Mouse (Mus musculus) adipocyte (in vitro differentiated cells): ENCODE measurements around the gene Pafah2.

ENCODE experiments used
- DNase-seq: peaks from one replicate; pipeline ENCODE4 v3.0.0-alpha.2; 2016; ENCODE audit warnings: low spot score

Pafah2 gene

GRCm38 (mm10) chr4:134395977-134396825, at the start of gene Pafah2:
TSS of gene Pafah2 (plus strand) at chr4:134396320.
- peak; percentile 97 for DNase-seq

DNA sequence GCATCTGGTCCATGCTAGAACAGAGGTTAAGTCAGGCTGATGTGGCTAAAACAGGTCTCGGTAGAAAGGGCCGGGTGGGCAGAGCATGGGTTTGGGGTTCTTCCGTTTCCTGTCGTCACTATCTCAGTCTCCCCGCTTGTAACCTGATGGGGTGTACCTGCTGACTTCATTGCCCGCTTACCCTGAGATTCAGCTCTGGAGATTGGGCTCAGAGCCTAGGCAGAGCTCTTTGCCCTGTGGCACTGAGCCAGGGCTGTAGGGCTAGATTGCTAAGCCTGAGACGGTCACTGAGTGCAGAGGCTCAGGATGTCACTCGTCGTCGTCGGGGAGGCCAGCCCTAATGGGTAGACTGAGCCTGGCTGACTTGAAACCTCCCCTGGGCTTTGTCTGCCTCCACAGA, 48.0 kb upstream of the Pafah2 start:
- DNase-seq, result peak; percentile 7

GRCm38 (mm10) chr4:134348545-134348944, 47.6 kb upstream of the Pafah2 start:
- DNase-seq, result no peak

DNA sequence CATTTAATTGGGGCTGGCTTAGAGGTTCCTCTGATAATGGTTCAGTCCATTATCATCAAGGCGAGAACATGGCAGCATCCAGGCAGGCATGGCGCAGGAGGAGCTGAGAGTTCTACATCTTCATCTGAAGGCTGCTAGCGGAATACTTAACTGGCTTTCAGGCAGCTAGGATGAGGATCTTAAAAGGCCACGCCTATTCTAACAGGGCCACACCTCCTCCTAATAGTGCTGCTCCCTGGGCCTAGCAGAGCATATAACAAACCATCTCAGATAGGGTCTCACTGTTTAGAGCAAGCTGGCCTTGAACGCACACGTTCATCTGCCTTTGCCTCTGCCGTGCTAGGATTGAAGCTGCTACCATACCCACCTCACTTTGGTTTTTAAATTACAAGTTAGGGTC, 46.3 kb upstream of the Pafah2 start:
- no peak for DNase-seq

DNA sequence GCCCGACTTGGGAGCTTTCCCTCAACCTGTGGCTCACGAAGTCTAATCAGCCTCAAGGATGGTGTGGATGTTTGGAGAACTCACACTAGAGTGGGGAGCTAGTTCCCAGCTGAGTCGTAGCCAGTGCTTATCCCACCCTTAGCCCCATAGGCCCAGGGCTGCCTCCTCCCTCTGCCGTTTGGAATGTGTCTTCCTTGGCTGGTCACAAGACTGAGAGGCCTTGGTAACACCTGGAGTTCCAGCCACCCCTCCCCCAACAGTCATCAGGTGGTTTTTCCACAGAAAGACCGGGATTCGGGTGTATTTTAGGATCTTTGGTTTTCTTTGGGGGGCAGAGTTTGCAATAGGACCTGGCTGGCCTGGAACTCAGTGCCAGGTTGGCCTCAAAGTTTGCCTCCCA, 45.5 kb upstream of the Pafah2 start:
- no peak for DNase-seq

- DNase-seq, result no peak
These were observed 44.5 kb upstream of the Pafah2 start for GRCm38 (mm10) chr4:134351329-134352260.

- no peak for DNase-seq
These were observed 43.8 kb upstream of the Pafah2 start for GRCm38 (mm10) chr4:134352261-134352707.

DNA sequence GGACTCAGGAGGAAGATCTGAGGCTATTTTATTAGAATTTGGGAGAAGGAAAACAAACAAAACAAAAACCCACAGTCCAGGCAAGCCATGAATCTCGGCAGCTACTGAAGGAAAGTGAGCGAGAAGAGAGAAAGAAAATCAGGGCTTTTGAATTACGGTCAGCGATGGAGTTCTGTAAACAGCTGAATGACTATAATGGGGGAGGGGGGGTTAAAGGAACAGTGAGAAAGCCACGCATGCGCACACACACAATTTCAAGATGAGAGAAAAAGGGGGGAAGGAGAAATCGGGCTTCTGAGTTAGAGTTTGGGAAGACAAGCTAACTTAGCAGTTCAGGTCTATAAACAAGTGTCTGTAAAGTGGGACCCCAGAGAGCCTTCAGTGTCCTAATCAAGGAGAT, 43.2 kb upstream of the Pafah2 start:
- no peak for DNase-seq

GRCm38 (mm10) chr4:134353527-134354409, 42.4 kb upstream of the Pafah2 start:
- peak; percentile 8 for DNase-seq

GRCm38 (mm10) chr4:134355841-134356452, 40.2 kb upstream of the Pafah2 start:
- peak; percentile 47 for DNase-seq

GRCm38 (mm10) chr4:134356591-134357460, 39.3 kb upstream of the Pafah2 start:
- DNase-seq, result peak; percentile 71

DNA sequence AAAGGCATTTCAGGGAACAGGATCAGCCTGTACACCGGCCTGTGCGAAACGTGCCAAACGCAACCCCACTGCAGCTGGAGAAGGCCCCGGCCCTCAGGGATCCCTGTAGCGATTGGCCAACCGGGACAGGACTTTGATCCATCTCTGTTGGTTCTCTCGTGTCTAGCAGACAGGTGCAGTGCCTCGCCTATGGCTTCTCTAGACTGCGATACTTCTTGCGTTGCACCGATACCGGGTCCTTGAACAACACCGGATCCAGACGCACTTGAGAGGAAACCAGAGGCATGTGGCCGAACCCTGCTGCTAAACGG, 38.7 kb upstream of the Pafah2 start:
- DNase-seq, result no peak

- DNase-seq, result no peak
These were observed 36.5 kb upstream of the Pafah2 start for GRCm38 (mm10) chr4:134359649-134360048.

DNA sequence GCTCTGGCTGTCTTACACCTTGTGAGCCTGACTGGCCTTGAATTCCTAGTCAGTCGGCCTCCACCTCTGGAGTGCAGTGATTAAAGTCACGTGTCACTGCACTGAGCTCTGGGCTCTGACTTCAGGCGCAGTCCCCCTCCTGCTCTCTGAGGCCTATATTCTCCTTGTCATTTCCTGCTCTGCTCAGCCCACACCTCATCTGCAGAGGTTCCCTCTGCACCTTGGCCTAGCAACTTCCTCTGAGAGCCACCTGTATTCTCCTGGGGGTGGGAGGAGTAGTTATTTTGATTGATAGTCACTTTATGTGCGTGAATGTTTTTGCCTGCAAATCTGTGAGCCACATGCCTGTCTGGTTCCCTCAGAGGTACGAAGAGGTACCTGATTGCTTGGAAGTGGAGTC, 34.9 kb upstream of the Pafah2 start:
- DNase-seq, result no peak

DNA sequence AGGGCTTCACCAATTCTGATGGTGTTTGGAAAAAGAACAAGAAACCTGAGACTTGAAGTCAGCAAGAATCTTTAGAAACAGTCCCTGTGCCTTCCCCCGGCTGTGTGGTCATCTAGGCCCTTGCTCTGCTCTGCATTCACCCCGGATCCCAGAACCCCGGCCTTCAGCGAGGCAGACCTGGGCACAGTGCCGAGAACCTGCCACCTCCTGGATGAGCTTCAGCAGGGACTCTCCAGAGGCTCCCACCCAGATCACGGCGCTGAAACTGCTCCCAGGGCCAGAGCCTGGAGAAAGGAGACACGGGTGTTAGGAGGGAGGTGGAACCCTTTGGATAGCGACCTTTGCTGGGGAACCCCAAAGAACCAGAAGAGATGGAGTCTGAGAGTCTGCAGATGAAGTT, 34.0 kb upstream of the Pafah2 start:
- no peak for DNase-seq

DNA sequence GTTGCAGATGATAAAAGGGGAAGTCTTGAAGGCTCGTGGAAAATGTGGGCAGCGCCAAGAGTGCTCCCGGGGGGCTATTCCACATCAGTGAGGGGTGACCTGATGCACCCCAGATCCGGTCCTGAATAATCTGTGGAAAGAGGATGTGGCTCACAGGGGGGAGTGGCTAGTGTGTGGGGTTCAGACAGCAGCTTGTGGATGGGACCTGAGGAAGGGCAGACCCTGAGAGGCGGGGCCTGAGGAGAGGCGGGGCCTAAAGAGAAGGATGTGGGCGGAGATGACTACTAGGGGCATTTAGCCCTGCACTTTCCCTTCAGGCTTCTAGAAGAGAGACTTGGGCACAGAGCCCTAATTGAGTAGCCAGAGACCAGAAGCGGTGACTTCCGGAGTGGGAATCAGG, 33.5 kb upstream of the Pafah2 start:
- DNase-seq, result no peak

GRCm38 (mm10) chr4:134365280-134365679, 30.8 kb upstream of the Pafah2 start:
- DNase-seq, result no peak

- DNase-seq, result no peak
These were observed 25.4 kb upstream of the Pafah2 start for GRCm38 (mm10) chr4:134370649-134371221.

DNA sequence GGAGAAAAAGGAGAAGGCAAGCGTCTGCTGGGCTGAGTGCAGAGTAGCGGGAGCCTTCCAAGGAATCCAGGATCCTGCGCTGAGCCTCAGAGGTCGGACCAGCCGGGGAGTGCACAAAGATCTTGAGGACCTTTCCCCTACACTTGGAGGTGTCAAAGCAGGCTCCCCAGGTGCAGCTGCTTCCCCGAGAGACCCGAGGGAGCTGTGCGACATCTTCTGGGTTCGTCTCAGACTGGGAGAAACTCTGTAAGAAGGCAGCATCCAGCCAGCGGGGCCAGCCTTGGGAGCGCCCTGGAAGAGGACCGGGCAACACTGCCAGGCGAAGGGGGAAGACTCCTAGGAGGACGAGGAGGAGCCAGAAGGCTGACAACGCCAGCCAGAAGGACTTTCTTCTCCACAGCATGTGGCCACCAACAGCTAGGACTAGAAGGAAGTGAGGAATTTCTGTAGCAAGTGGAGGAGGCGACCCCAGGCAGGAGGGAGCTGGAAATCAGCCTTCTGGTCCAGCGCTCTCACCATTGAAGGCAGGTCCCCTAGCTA, 24.7 kb upstream of the Pafah2 start:
- DNase-seq, result no peak

- DNase-seq, result peak; percentile 40
These were observed 23.8 kb upstream of the Pafah2 start for GRCm38 (mm10) chr4:134372294-134372747.
